Mouse (Mus musculus) cerebellum, adult 9-11 months (tissue): Measurements from ENCODE around the gene Zfp932.
"Not testable (repeated sequence)": the region's sequence is repeated elsewhere in the genome, so short reads cannot be mapped to it uniquely, and the experiment has no call there.

Experiments used
- DNase-seq: peaks from one replicate; pipeline ENCODE4 v3.0.0; 2022

The Zfp932 gene

GRCm38 (mm10) chr5:109996026-109996937 lies at the start of gene Zfp932:
Zfp932 (plus strand) TSS chr5:109996521.
- peak; percentile 82 for DNase-seq

- no peak for DNase-seq
Observed at GRCm38 (mm10) chr5:109950281-109950680, 46.0 kb upstream of the Zfp932 start.

- DNase-seq = not testable (repeated sequence)
Observed at GRCm38 (mm10) chr5:109980743-109981142, 15.6 kb upstream of the Zfp932 start.

- DNase-seq = peak; percentile 9
Observed at GRCm38 (mm10) chr5:109995461-109995860, 860 bp upstream of the Zfp932 start.

GRCm38 (mm10) chr5:110015775-110016174 lies 19.5 kb downstream of the Zfp932 start:
- DNase-seq = not testable (repeated sequence)

GRCm38 (mm10) chr5:110023273-110023672 lies 27.0 kb downstream of the Zfp932 start:
- no peak for DNase-seq

- peak; percentile 23 for DNase-seq
Observed at GRCm38 (mm10) chr5:110023694-110024427, 27.5 kb downstream of the Zfp932 start.

GRCm38 (mm10) chr5:110057637-110058408 lies 61.5 kb downstream of the Zfp932 start:
- DNase-seq = peak; percentile 86
